Mouse (Mus musculus) embryonic facial prominence, embryonic 12.5 days (tissue): ENCODE measurements around the gene Tmem37. TPM values are rescaled to one million over a fixed set of nuclear protein-coding genes. Genes with fewer than 3 reads are reported as not detected.

ENCODE experiments used
- ATAC-seq: fragments of 200-750 bp; cut with Nextera tagmentation; 2 replicates; pipeline ENCODE4 v1.8.0; 2017; ENCODE audit not compliant: insufficient number of reproducible peaks, insufficient read depth, low FRiP score, low TSS enrichment
- H3K27ac ChIP-seq: fragments of 300-500 bp; sonication (generic); 2 replicates; pipeline ENCODE4 v1.5.1; 2016; ENCODE audit warnings: mild to moderate bottlenecking
- H3K27me3 ChIP-seq: fragments of 300-500 bp; sonication (generic); 2 replicates; pipeline ENCODE4 v1.6.1; 2016; ENCODE audit warnings: mild to moderate bottlenecking, moderate library complexity
- H3K36me3 ChIP-seq: fragments of 300-500 bp; sonication (generic); 2 replicates; pipeline ENCODE4 v1.6.1; 2016; ENCODE audit warnings: mild to moderate bottlenecking
- H3K4me1 ChIP-seq: fragments of 300-500 bp; sonication (generic); 2 replicates; pipeline ENCODE4 v1.6.1; 2016
- H3K4me2 ChIP-seq: fragments of 300-500 bp; sonication (generic); replicated peaks from 2 replicates; pipeline ENCODE4 v1.6.1; 2016; ENCODE audit warnings: mild to moderate bottlenecking, moderate library complexity
- H3K4me3 ChIP-seq: fragments of 300-500 bp; sonication (generic); 2 replicates; pipeline ENCODE4 v1.5.1; 2016; ENCODE audit warnings: mild to moderate bottlenecking
- H3K9ac ChIP-seq: fragments of 300-500 bp; sonication (generic); 2 replicates; pipeline ENCODE4 v1.6.1; 2016; ENCODE audit warnings: mild to moderate bottlenecking, moderate library complexity
- H3K9me3 ChIP-seq: fragments of 300-500 bp; sonication (generic); 2 replicates; pipeline ENCODE4 v1.6.1; 2016; ENCODE audit warnings: mild to moderate bottlenecking, moderate library complexity
- WGBS: fragments of 180-500 bp; shearing (Covaris S2); methylation state at CpG from one replicate; pipeline ENCODE4 v1.1.7; 2016; 5-methylcytosine and 5-hydroxymethylcytosine counted together
- polyA plus RNA-seq: library from polyadenylated mRNA; unstranded; fragments of >200 nt; fragmentation: Nextera tagmentation; extraction: Ambion mirVana; gene quantifications from 2 replicates; pipeline ENCODE4 v1.2.1, GENCODE M21; 2016

Tmem37 gene
- polyA plus RNA-seq, 1 experiment from 2014 or later = 6.9 TPM

DNA sequence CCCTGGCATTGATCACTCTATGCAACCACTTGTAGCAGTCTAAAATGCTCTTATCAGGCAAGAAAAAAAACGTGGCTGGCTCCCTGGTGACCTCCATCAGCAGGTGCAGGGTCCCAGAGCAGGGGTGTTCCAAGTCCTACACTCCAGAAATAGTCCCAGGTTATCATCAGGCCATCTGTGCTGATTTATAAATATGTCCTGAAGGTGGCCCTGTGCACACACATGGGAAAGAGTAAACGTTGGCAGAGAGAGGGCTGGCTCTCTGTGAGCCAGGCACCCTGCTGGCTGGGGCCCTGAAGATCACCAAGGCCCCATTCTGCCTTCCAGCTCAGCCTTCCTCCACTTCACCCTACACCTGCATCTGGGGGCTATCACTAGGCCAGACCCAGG is 48.8 kb downstream of the Tmem37 start:
- no peaks in the 10 kb centered on the region for H3K27me3 ChIP-seq
- H3K9ac ChIP-seq = no peak overlapping the region
- no peak overlapping the region for H3K4me3 ChIP-seq
- H3K9me3 ChIP-seq = no peaks in the 10 kb centered on the region
- ATAC-seq = no peak
- H3K36me3 ChIP-seq = no peaks in the 10 kb centered on the region
- WGBS = 20% methylated on average over 2 of the region's 2 CpGs
- H3K27ac ChIP-seq = no peak overlapping the region
- H3K4me2 ChIP-seq = no peak overlapping the region
- no peaks in the 10 kb centered on the region; the same call in 1 of the 2 replicates for H3K4me1 ChIP-seq

DNA sequence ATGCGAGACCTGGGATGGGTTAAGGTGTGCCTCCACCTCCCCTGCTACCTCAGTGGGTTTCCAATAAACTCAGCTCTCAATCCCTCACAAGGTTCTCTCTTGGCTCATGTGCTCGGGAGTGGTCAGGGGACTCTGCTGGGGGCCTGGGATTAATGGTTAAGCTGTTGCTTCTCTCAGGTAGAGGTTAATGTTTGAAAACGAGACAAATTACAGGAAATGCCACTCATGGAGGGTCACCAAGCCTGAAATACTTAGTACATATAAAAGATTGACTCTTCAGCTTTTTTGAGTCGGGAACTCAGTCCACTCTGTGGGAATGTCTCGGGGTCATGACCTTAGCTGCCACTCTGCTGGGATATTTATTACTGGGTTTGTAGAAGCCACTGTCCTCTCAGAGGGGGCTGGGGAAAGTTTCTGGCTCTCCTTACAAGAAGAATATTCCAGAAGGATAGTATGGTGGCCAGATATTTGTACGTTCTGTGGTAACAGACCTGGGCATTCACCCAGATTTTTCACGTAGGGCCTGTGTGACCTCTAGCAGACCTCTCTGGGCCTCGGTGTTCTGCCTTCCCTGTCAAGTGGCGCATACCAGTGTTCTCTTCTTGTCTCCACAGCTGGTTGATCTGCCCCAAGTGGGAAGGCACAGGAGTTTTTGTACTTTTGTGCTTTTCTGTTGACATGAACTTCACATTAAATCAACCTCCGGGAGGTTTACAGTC is 49.4 kb downstream of the Tmem37 start:
- no peaks in the 10 kb centered on the region for H3K27me3 ChIP-seq
- no peak overlapping the region for H3K4me2 ChIP-seq
- no peak overlapping the region for H3K27ac ChIP-seq
- ATAC-seq = no peak
- no peak overlapping the region for H3K4me3 ChIP-seq
- 60% methylated on average over 10 of the region's 10 CpGs for WGBS
- H3K36me3 ChIP-seq = no peaks in the 10 kb centered on the region
- H3K9ac ChIP-seq = no peak overlapping the region
- no peaks in the 10 kb centered on the region; the same call in 1 of the 2 replicates for H3K4me1 ChIP-seq
- no peaks in the 10 kb centered on the region for H3K9me3 ChIP-seq

DNA sequence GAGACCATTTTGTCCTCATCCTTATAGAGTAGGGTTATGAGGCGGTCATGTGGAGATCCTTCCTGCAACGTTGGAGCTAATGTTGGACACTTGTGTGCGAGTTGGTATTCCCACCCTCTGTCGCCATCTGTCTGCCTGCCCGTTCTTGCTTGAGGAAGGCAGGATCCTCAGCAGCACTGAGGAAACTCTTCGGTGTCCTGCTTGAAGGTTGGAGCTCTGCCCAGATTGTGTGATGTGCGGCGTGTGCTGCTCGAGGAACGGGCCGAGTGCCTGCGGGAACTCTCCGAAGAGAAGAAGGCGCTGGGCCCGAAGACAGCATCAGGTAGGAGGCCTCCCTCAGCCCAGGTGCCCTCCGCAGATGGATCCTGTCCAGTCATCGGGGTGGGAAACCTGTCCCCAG is 51.9 kb downstream of the Tmem37 start:
- Histone ChIP-seq H3K4me2 (no peak overlapping the region), H3K36me3 (no peaks in the 10 kb centered on the region), H3K27me3 (no peaks in the 10 kb centered on the region), H3K4me3 (no peak overlapping the region), H3K27ac (no peak overlapping the region), H3K4me1 (no peaks in the 10 kb centered on the region; the same call in 1 of the 2 replicates), H3K9ac (no peak overlapping the region), H3K9me3 (no peaks in the 10 kb centered on the region)
- 92% methylated on average over 17 of the region's 17 CpGs for WGBS
- no peak for ATAC-seq

DNA sequence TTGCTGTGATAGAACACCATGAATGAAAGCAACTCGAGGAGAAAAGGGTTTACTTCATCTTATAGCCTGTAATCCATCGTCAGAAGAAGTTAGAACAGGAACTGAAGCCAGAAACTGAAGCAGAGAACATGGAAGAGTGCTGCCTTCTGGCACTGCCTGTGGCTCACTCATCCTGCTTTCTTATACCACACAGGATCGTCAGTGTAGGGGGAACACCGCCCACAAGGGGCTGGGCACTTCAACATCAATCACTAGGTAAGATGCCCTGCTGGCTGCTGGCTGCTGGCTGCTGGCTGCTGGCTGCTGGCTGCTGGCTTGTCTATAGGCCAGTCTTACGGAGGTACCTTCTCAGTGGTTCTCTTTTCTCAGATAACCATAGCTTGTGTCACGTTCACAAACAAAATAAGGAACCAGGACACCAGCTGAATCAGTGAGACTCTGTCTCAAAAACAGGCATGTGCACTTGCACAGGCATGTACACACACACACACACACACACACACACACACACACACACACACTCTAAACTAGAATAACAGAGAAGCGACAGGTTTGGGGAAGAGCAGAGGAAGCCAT is 53.5 kb downstream of the Tmem37 start:
- H3K9me3 ChIP-seq = no peaks in the 10 kb centered on the region
- no peak overlapping the region for H3K27ac ChIP-seq
- 78% methylated on average over 7 of the region's 7 CpGs for WGBS
- H3K36me3 ChIP-seq = no peaks in the 10 kb centered on the region
- no peak for ATAC-seq
- no peak overlapping the region for H3K9ac ChIP-seq
- no peak overlapping the region for H3K4me3 ChIP-seq
- H3K4me1 ChIP-seq = no peaks in the 10 kb centered on the region; the same call in 1 of the 2 replicates
- H3K4me2 ChIP-seq = no peak overlapping the region
- H3K27me3 ChIP-seq = no peaks in the 10 kb centered on the region

DNA sequence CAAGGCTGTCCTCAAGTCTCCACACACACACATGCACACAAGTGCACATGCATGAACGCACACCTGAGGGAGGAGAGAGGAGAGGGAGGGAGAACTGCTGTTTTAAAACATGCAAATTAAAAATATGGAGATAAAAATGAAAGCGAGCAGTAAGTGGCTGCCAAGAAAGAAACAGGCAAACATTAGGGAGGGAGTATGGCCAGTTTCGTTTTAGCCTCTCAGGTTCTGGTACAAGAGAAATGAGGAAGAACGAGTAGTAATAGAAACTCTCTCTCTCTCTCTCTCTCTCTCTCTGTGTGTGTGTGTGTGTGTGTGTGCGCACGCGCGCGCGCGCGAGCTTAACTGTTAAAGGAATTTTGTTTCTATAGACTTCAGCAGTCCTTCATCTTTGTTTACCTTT is 54.4 kb downstream of the Tmem37 start:
- H3K4me2 ChIP-seq = no peak overlapping the region
- H3K9me3 ChIP-seq = no peaks in the 10 kb centered on the region
- H3K4me3 ChIP-seq = no peak overlapping the region
- no peaks in the 10 kb centered on the region for H3K36me3 ChIP-seq
- ATAC-seq = no peak
- 93% methylated on average over 12 of the region's 12 CpGs for WGBS
- H3K4me1 ChIP-seq = no peaks in the 10 kb centered on the region
- no peaks in the 10 kb centered on the region for H3K27me3 ChIP-seq
- H3K27ac ChIP-seq = no peak overlapping the region
- no peak overlapping the region for H3K9ac ChIP-seq

DNA sequence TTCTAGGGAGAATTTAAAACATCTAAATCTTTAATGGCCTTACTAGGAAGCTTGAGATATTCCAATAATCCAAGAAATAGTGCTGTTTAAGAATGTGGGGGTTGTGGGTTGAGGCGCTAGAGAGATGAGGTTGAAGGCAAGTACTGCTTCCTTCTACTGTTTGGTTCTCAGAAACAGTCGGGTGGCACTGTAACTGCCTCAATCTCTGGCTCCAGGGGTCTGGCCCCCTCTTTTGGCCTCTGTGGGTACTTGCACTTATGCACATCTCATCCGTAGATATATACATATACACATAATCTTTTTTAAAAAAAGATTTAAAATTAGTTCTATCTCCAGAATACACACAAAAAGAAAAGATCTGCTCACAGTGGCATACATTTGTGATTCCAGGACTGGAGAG is 55.0 kb downstream of the Tmem37 start:
- no peak for ATAC-seq
- Histone ChIP-seq H3K4me2 (no peak overlapping the region), H3K4me3 (no peak overlapping the region), H3K36me3 (no peaks in the 10 kb centered on the region), H3K4me1 (no peaks in the 10 kb centered on the region), H3K27me3 (no peaks in the 10 kb centered on the region), H3K27ac (no peak overlapping the region), H3K9ac (no peak overlapping the region), H3K9me3 (no peaks in the 10 kb centered on the region)
- WGBS = 58% methylated on average over 3 of the region's 3 CpGs

Other genes starting within 250 kb of the Tmem37 start
- 8.4 and 9.2 TPM in 2 replicates for gene Ptpn4, start 236.5 kb downstream of the Tmem37 start, polyA plus RNA-seq
- gene Tmem177, start 160.9 kb downstream of the Tmem37 start, polyA plus RNA-seq = 7.5 and 7.9 TPM in 2 replicates
- gene Cfap221, start 76.8 kb downstream of the Tmem37 start, polyA plus RNA-seq = 0.27 TPM in 1 of 2 replicates, not detected in the other
- 0.20 and 0.47 TPM in 2 replicates for gene Sctr, start 67.2 kb downstream of the Tmem37 start, polyA plus RNA-seq
- 573 and 602 TPM in 2 replicates for gene Dbi, start 47.0 kb upstream of the Tmem37 start, polyA plus RNA-seq
- 22.9 and 25.8 TPM in 2 replicates for gene 3110009E18Rik, start 47.1 kb upstream of the Tmem37 start, polyA plus RNA-seq
- gene Steap3, start 198.6 kb upstream of the Tmem37 start, polyA plus RNA-seq = 2.6 and 3.1 TPM in 2 replicates